Mouse (Mus musculus): ENCODE measurements at regions not wholly inside any gene's neighbourhood (a gene's known extent, or its start where the extent isn't known, plus 50 kb on each side); places are given as distances from the start of the nearest gene placed in this dataset.

- H3K4me1 ChIP-seq (ENCODE audit: control insufficient read depth, insufficient read depth, low read length): peaks cover 26% of the 10 kb centered on the region
- ATAC-seq: peak; percentile 55
- no peaks in the 10 kb centered on the region for H3K9me3 ChIP-seq (replicated peaks; ENCODE audit: control insufficient read depth, low read length, poor library complexity, severe bottlenecking)
- H3K4me2 ChIP-seq (ENCODE audit: low read length): no peak overlapping the region
- H3K27ac ChIP-seq (ENCODE audit: low read length): peak overlapping the region; percentile 77
- no peak overlapping the region for H3K4me3 ChIP-seq (ENCODE audit: low read depth, low read length)
- 30% methylated on average over 4 of the region's 4 CpGs for WGBS
- H3K9ac ChIP-seq (ENCODE audit: low read depth, low read length): no peak overlapping the region
- H3K36me3 ChIP-seq (ENCODE audit: control insufficient read depth, insufficient read depth, low read length): no peaks in the 10 kb centered on the region
- no peaks in the 10 kb centered on the region for H3K27me3 ChIP-seq (ENCODE audit: control insufficient read depth, insufficient read depth, low read depth, low read length)
These were observed 597.0 kb upstream of the Stxbp6 start for GRCm38 (mm10) chr12:45671554-45671948.

GRCm38 (mm10) chr12:45670874-45671553 lies 596.5 kb upstream of the Stxbp6 start:
- H3K9me3 ChIP-seq (replicated peaks; ENCODE audit: control insufficient read depth, low read length, poor library complexity, severe bottlenecking): no peaks in the 10 kb centered on the region
- 56% methylated on average over 13 of the region's 13 CpGs for WGBS
- H3K27ac ChIP-seq (ENCODE audit: low read length): peak overlapping the region; percentile 77
- no peak overlapping the region for H3K4me3 ChIP-seq (ENCODE audit: low read depth, low read length)
- H3K9ac ChIP-seq (ENCODE audit: low read depth, low read length): peak overlapping the region; percentile 30; the same call in 1 of the 2 replicates
- H3K4me2 ChIP-seq (ENCODE audit: low read length): no peak overlapping the region
- no peaks in the 10 kb centered on the region for H3K36me3 ChIP-seq (ENCODE audit: control insufficient read depth, insufficient read depth, low read length)
- no peaks in the 10 kb centered on the region for H3K27me3 ChIP-seq (ENCODE audit: control insufficient read depth, insufficient read depth, low read depth, low read length)
- H3K4me1 ChIP-seq (ENCODE audit: control insufficient read depth, insufficient read depth, low read length): peaks cover 26% of the 10 kb centered on the region
- ATAC-seq: peak; percentile 81

DNA sequence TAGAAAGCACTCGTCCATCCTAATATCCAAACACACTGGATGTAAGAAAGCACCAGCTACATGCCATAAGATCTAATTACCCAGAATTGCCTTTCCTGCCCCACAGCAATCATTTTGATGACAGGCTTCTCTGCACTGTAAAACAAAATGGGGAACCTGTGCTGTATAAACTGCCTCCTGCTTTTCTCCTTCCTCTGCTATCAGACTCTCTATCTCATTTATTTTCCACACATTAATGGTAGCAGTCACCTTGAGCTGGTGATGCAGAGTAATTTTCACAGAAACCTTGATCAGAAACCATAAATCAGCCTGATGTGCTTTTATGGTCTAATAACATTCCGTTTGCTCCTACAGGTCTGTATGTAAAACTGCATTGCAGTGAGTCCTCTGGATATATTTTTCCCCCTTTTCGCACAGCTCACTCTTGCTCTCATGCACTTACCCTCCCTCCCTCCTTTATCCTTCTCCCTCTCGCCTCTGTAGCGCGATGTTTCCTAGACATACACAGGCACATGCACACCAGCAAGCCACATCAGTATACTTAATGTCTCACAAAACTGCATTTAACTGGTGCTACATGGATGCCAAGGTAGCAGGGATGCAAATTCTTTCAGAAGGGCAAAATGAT lies 595.9 kb upstream of the Stxbp6 start:
- no peaks in the 10 kb centered on the region for H3K27me3 ChIP-seq (ENCODE audit: control insufficient read depth, insufficient read depth, low read depth, low read length)
- WGBS: 47% methylated on average over 6 of the region's 6 CpGs
- H3K27ac ChIP-seq (ENCODE audit: low read length): peak overlapping the region; percentile 77
- no peaks in the 10 kb centered on the region for H3K36me3 ChIP-seq (ENCODE audit: control insufficient read depth, insufficient read depth, low read length)
- no peak overlapping the region for H3K4me3 ChIP-seq (ENCODE audit: low read depth, low read length)
- peak overlapping the region; percentile 30; the same call in 1 of the 2 replicates for H3K9ac ChIP-seq (ENCODE audit: low read depth, low read length)
- H3K4me2 ChIP-seq (ENCODE audit: low read length): 0 out of 2 replicates have a peak overlapping the region, but pooled peaks have one; percentile 12
- H3K4me1 ChIP-seq (ENCODE audit: control insufficient read depth, insufficient read depth, low read length): peaks cover 26% of the 10 kb centered on the region
- ATAC-seq: peak; percentile 83
- H3K9me3 ChIP-seq (replicated peaks; ENCODE audit: control insufficient read depth, low read length, poor library complexity, severe bottlenecking): no peaks in the 10 kb centered on the region

- no peak for ATAC-seq
- Histone ChIP-seq H3K4me3 (ENCODE audit: low read depth, low read length) (no peak overlapping the region), H3K4me2 (ENCODE audit: low read length) (no peak overlapping the region), H3K36me3 (ENCODE audit: control insufficient read depth, insufficient read depth, low read length) (no peaks in the 10 kb centered on the region), H3K27ac (ENCODE audit: low read length) (no peak overlapping the region), H3K27me3 (ENCODE audit: control insufficient read depth, insufficient read depth, low read depth, low read length) (no peaks in the 10 kb centered on the region), H3K4me1 (ENCODE audit: control insufficient read depth, insufficient read depth, low read length) (no peaks in the 10 kb centered on the region), H3K9me3 (replicated peaks; ENCODE audit: control insufficient read depth, low read length, poor library complexity, severe bottlenecking) (no peaks in the 10 kb centered on the region), H3K9ac (ENCODE audit: low read depth, low read length) (no peak overlapping the region)
These were observed 585.1 kb upstream of the Stxbp6 start for GRCm38 (mm10) chr12:45659612-45660011.

DNA sequence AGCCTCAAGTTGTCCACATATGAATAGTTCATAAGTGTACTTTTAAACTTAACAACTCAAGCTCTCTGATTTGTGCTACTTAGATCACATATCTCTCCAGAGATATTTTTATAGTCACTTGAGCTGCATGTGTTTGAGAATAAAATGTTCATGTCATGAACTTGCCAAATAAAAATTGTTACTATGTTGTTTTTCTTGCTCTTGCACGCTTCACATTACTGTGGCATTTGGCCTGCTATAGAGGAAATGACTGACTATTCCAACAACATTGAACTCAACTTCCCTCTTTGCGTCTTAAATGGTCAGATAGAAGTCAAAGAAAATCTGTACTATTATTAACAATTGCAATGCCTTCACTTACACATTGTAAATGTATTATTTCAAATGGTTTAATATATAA lies 582.1 kb upstream of the Stxbp6 start:
- Histone ChIP-seq H3K4me2 (ENCODE audit: low read length) (no peak overlapping the region), H3K4me1 (ENCODE audit: control insufficient read depth, insufficient read depth, low read length) (no peaks in the 10 kb centered on the region), H3K27ac (ENCODE audit: low read length) (no peak overlapping the region), H3K27me3 (ENCODE audit: control insufficient read depth, insufficient read depth, low read depth, low read length) (no peaks in the 10 kb centered on the region), H3K9ac (ENCODE audit: low read depth, low read length) (no peak overlapping the region), H3K36me3 (ENCODE audit: control insufficient read depth, insufficient read depth, low read length) (no peaks in the 10 kb centered on the region), H3K9me3 (replicated peaks; ENCODE audit: control insufficient read depth, low read length, poor library complexity, severe bottlenecking) (no peaks in the 10 kb centered on the region), H3K4me3 (ENCODE audit: low read depth, low read length) (no peak overlapping the region)
- no peak for ATAC-seq
- 85% methylated on average over 2 of the region's 2 CpGs for WGBS

DNA sequence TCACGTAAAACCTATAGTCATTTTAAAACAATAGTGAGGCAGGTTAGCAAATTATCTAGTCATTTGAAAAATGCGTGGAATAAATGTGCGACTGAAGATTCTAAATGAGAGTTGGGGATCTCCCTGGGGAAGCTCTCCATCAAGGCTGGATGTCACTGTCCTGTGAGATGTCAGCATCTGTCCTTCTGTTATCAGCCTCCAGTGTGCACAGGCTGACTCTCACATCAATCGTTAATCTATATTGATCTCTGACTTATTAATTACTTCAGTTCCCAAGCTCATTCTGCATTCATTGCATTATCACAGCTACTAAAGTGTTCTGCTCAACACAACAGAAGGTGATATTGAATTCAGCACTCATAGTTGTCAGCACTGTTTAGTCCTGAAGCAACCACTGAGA lies 574.1 kb upstream of the Stxbp6 start:
- H3K27ac ChIP-seq (ENCODE audit: low read length): no peak overlapping the region
- H3K9ac ChIP-seq (ENCODE audit: low read depth, low read length): no peak overlapping the region

GRCm38 (mm10) chr12:45644180-45644579 lies 569.7 kb upstream of the Stxbp6 start:
- ATAC-seq: no peak
- Histone ChIP-seq H3K36me3 (ENCODE audit: control insufficient read depth, insufficient read depth, low read length) (no peaks in the 10 kb centered on the region), H3K4me1 (ENCODE audit: control insufficient read depth, insufficient read depth, low read length) (no peaks in the 10 kb centered on the region), H3K27me3 (ENCODE audit: control insufficient read depth, insufficient read depth, low read depth, low read length) (no peaks in the 10 kb centered on the region), H3K4me3 (ENCODE audit: low read depth, low read length) (no peak overlapping the region), H3K27ac (ENCODE audit: low read length) (no peak overlapping the region), H3K4me2 (ENCODE audit: low read length) (no peak overlapping the region), H3K9me3 (replicated peaks; ENCODE audit: control insufficient read depth, low read length, poor library complexity, severe bottlenecking) (no peaks in the 10 kb centered on the region), H3K9ac (ENCODE audit: low read depth, low read length) (no peak overlapping the region)
- 91% methylated on average over 2 of the region's 2 CpGs for WGBS

More for the DNA sequence above, 574.1 kb upstream of the Stxbp6 start:
- Histone ChIP-seq H3K4me3 (ENCODE audit: low read depth, low read length) (no peak overlapping the region), H3K9me3 (replicated peaks; ENCODE audit: control insufficient read depth, low read length, poor library complexity, severe bottlenecking) (no peaks in the 10 kb centered on the region), H3K36me3 (ENCODE audit: control insufficient read depth, insufficient read depth, low read length) (no peaks in the 10 kb centered on the region), H3K4me2 (ENCODE audit: low read length) (no peak overlapping the region), H3K27me3 (ENCODE audit: control insufficient read depth, insufficient read depth, low read depth, low read length) (no peaks in the 10 kb centered on the region), H3K4me1 (ENCODE audit: control insufficient read depth, insufficient read depth, low read length) (no peaks in the 10 kb centered on the region)
- 73% methylated on average over 4 of the region's 4 CpGs for whole genome bisulfite sequencing
- no peak for ATAC-seq

- H3K27me3 ChIP-seq (ENCODE audit: control insufficient read depth, insufficient read depth, low read depth, low read length): no peaks in the 10 kb centered on the region
- H3K4me1 ChIP-seq (ENCODE audit: control insufficient read depth, insufficient read depth, low read length): no peaks in the 10 kb centered on the region
- 82% methylated on average over 1 of the region's 1 CpGs for WGBS
These were observed 548.3 kb upstream of the Stxbp6 start for GRCm38 (mm10) chr12:45622830-45623229.

GRCm38 (mm10) chr12:45620056-45620455 lies 545.5 kb upstream of the Stxbp6 start:
- Histone ChIP-seq H3K9me3 (replicated peaks; ENCODE audit: control insufficient read depth, low read length, poor library complexity, severe bottlenecking) (no peaks in the 10 kb centered on the region), H3K4me2 (ENCODE audit: low read length) (no peak overlapping the region), H3K27me3 (ENCODE audit: control insufficient read depth, insufficient read depth, low read depth, low read length) (no peaks in the 10 kb centered on the region), H3K36me3 (ENCODE audit: control insufficient read depth, insufficient read depth, low read length) (no peaks in the 10 kb centered on the region), H3K27ac (ENCODE audit: low read length) (no peak overlapping the region), H3K4me3 (ENCODE audit: low read depth, low read length) (no peak overlapping the region), H3K4me1 (ENCODE audit: control insufficient read depth, insufficient read depth, low read length) (no peaks in the 10 kb centered on the region), H3K9ac (ENCODE audit: low read depth, low read length) (no peak overlapping the region)
- no peak for ATAC-seq

More at GRCm38 (mm10) chr12:45622830-45623229, 548.3 kb upstream of the Stxbp6 start:
- Histone ChIP-seq H3K27ac (ENCODE audit: low read length) (no peak overlapping the region), H3K9ac (ENCODE audit: low read depth, low read length) (no peak overlapping the region), H3K9me3 (replicated peaks; ENCODE audit: control insufficient read depth, low read length, poor library complexity, severe bottlenecking) (no peaks in the 10 kb centered on the region), H3K4me3 (ENCODE audit: low read depth, low read length) (no peak overlapping the region), H3K36me3 (ENCODE audit: control insufficient read depth, insufficient read depth, low read length) (no peaks in the 10 kb centered on the region), H3K4me2 (ENCODE audit: low read length) (no peak overlapping the region)
- no peak for ATAC-seq
